Mouse (Mus musculus): ENCODE data around the gene Aox4. TPM values are rescaled to one million over a fixed set of nuclear protein-coding genes. Genes with fewer than 3 reads are reported as not detected.

Aox4 gene
- polyA plus RNA-seq, 1 experiment from 2014 or later, result 0.24 TPM

GRCm38 (mm10) chr1:58275879-58276278 lies 65.7 kb downstream of the Aox4 start:
- no peaks in the 10 kb centered on the region for H3K27me3 ChIP-seq (ENCODE audit: control insufficient read depth, insufficient read depth, low read length)
- H3K4me2 ChIP-seq (ENCODE audit: low read length), result no peak overlapping the region
- H3K27ac ChIP-seq (replicated peaks in 1 of 2; ENCODE audit: control insufficient read depth in 1 of 2, insufficient read depth in 1 of 2, low read depth in 2 of 2, low read length in 2 of 2), result no peak overlapping the region
- H3K36me3 ChIP-seq (ENCODE audit: control insufficient read depth, insufficient read depth, low read length), result no peaks in the 10 kb centered on the region
- WGBS, result 34% methylated on average over 9 of the region's 9 CpGs
- H3K4me1 ChIP-seq (ENCODE audit: control insufficient read depth in 2 of 2, insufficient read depth in 2 of 2, low read length in 2 of 2), result no peaks in the 10 kb centered on the region
- H3K4me3 ChIP-seq (ENCODE audit: control insufficient read depth in 1 of 2, insufficient read depth in 1 of 2, low read depth in 1 of 2, low read length in 2 of 2), result no peak overlapping the region
- no peaks in the 10 kb centered on the region for H3K9me3 ChIP-seq (ENCODE audit: control insufficient read depth, low read length)
- no peak overlapping the region for H3K9ac ChIP-seq (ENCODE audit: low read length)
- ATAC-seq (ENCODE audit: insufficient number of reproducible peaks, insufficient read depth, low FRiP score, low read depth), result no peak

DNA sequence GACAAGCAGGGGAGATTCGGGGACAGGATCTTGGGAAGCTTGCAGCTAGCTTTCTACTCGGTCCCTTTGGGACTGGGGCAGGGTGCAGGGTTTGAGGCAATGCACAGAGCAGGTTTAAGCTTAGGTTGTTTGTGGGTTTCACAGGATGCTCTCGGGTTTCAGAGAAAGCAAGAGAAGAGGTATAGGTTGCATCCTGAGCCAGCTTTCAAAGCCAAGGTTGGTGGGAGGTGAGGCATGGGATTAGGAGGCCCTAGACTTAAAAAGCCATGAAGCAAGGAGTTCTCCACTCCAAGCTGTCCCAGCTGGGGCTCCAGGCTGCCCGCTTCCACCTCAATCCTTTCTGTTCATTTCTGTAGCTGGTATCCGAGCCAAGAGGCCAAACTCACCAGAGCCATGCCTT lies 67.8 kb downstream of the Aox4 start, which contains the start of gene Aox2:
Gene Aox2, plus strand, starts transcription at position 301 of the 400 bp plus-strand sequence.
- H3K36me3 ChIP-seq (ENCODE audit: control insufficient read depth, insufficient read depth, low read length), result no peaks in the 10 kb centered on the region
- no peak within 1 kb of the TSS for H3K27ac ChIP-seq (replicated peaks in 1 of 2; ENCODE audit: control insufficient read depth in 1 of 2, insufficient read depth in 1 of 2, low read depth in 2 of 2, low read length in 2 of 2)
- H3K4me3 ChIP-seq (ENCODE audit: control insufficient read depth in 1 of 2, insufficient read depth in 1 of 2, low read depth in 1 of 2, low read length in 2 of 2), result no peak within 1 kb of the TSS
- H3K4me2 ChIP-seq (ENCODE audit: low read length), result no peak within 1 kb of the TSS
- ATAC-seq (ENCODE audit: insufficient number of reproducible peaks, insufficient read depth, low FRiP score, low read depth), result no peak
- H3K9me3 ChIP-seq (ENCODE audit: control insufficient read depth, low read length), result no peaks in the 10 kb centered on the region
- H3K27me3 ChIP-seq (ENCODE audit: control insufficient read depth, insufficient read depth, low read length), result no peaks in the 10 kb centered on the region
- WGBS, result 78% methylated on average over 5 of the region's 5 CpGs
- H3K4me1 ChIP-seq (ENCODE audit: control insufficient read depth in 2 of 2, insufficient read depth in 2 of 2, low read length in 2 of 2), result no peaks in the 10 kb centered on the region
- no peak within 1 kb of the TSS for H3K9ac ChIP-seq (ENCODE audit: low read length)

- WGBS, result 50% methylated on average over 7 of the region's 7 CpGs
- no peak overlapping the region for H3K9ac ChIP-seq (ENCODE audit: low read length)
- no peaks in the 10 kb centered on the region for H3K9me3 ChIP-seq (ENCODE audit: control insufficient read depth, low read length)
- ATAC-seq (ENCODE audit: insufficient number of reproducible peaks, insufficient read depth, low FRiP score, low read depth), result no peak
- H3K36me3 ChIP-seq (ENCODE audit: control insufficient read depth, insufficient read depth, low read length), result no peaks in the 10 kb centered on the region
- no peak overlapping the region for H3K27ac ChIP-seq (replicated peaks in 1 of 2; ENCODE audit: control insufficient read depth in 1 of 2, insufficient read depth in 1 of 2, low read depth in 2 of 2, low read length in 2 of 2)
- no peaks in the 10 kb centered on the region for H3K4me1 ChIP-seq (ENCODE audit: control insufficient read depth in 2 of 2, insufficient read depth in 2 of 2, low read length in 2 of 2)
- H3K27me3 ChIP-seq (ENCODE audit: control insufficient read depth, insufficient read depth, low read length), result no peaks in the 10 kb centered on the region
- no peak overlapping the region for H3K4me2 ChIP-seq (ENCODE audit: low read length)
- H3K4me3 ChIP-seq (ENCODE audit: control insufficient read depth in 1 of 2, insufficient read depth in 1 of 2, low read depth in 1 of 2, low read length in 2 of 2), result no peak overlapping the region
Measured at GRCm38 (mm10) chr1:58278513-58278912, 68.3 kb downstream of the Aox4 start.

DNA sequence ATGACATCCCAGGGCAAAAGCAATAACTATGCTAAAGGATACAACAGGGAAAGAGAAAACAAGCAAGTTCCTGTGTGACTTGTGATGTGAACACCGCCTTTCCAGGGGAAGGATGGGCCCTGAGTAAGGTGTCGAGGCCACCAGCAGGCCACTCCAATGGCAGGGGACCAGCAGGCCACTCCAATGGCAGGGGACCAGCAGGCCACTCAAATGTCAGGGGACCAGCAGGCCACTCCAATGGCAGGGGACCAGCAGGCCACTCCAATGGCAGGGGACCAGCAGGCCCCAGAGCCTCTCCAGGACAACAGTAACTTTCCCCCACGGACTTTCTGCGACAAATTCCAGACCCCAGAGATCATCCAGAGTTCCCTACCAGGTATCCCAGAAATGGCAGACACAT lies 70.2 kb downstream of the Aox4 start:
- ATAC-seq (ENCODE audit: insufficient number of reproducible peaks, insufficient read depth, low FRiP score, low read depth), result no peak
- no peak overlapping the region for H3K4me2 ChIP-seq (ENCODE audit: low read length)
- H3K36me3 ChIP-seq (ENCODE audit: control insufficient read depth, insufficient read depth, low read length), result no peaks in the 10 kb centered on the region
- no peak overlapping the region for H3K9ac ChIP-seq (ENCODE audit: low read length)
- no peak overlapping the region for H3K4me3 ChIP-seq (ENCODE audit: control insufficient read depth in 1 of 2, insufficient read depth in 1 of 2, low read depth in 1 of 2, low read length in 2 of 2)
- no peaks in the 10 kb centered on the region for H3K27me3 ChIP-seq (ENCODE audit: control insufficient read depth, insufficient read depth, low read length)
- 72% methylated on average over 4 of the region's 4 CpGs for WGBS
- H3K9me3 ChIP-seq (ENCODE audit: control insufficient read depth, low read length), result no peaks in the 10 kb centered on the region
- H3K27ac ChIP-seq (replicated peaks in 1 of 2; ENCODE audit: control insufficient read depth in 1 of 2, insufficient read depth in 1 of 2, low read depth in 2 of 2, low read length in 2 of 2), result no peak overlapping the region
- no peaks in the 10 kb centered on the region for H3K4me1 ChIP-seq (ENCODE audit: control insufficient read depth in 2 of 2, insufficient read depth in 2 of 2, low read length in 2 of 2)

GRCm38 (mm10) chr1:58280939-58281624 lies 70.9 kb downstream of the Aox4 start:
- no peak overlapping the region for H3K27ac ChIP-seq (replicated peaks in 1 of 2; ENCODE audit: control insufficient read depth in 1 of 2, insufficient read depth in 1 of 2, low read depth in 2 of 2, low read length in 2 of 2)
- 78% methylated on average over 13 of the region's 13 CpGs for WGBS
- no peaks in the 10 kb centered on the region for H3K9me3 ChIP-seq (ENCODE audit: control insufficient read depth, low read length)
- H3K36me3 ChIP-seq (ENCODE audit: control insufficient read depth, insufficient read depth, low read length), result no peaks in the 10 kb centered on the region
- no peak overlapping the region for H3K4me3 ChIP-seq (ENCODE audit: control insufficient read depth in 1 of 2, insufficient read depth in 1 of 2, low read depth in 1 of 2, low read length in 2 of 2)
- no peaks in the 10 kb centered on the region for H3K27me3 ChIP-seq (ENCODE audit: control insufficient read depth, insufficient read depth, low read length)
- no peaks in the 10 kb centered on the region for H3K4me1 ChIP-seq (ENCODE audit: control insufficient read depth in 2 of 2, insufficient read depth in 2 of 2, low read length in 2 of 2)
- ATAC-seq (ENCODE audit: insufficient number of reproducible peaks, insufficient read depth, low FRiP score, low read depth), result no peak
- no peak overlapping the region for H3K9ac ChIP-seq (ENCODE audit: low read length)
- H3K4me2 ChIP-seq (ENCODE audit: low read length), result no peak overlapping the region

DNA sequence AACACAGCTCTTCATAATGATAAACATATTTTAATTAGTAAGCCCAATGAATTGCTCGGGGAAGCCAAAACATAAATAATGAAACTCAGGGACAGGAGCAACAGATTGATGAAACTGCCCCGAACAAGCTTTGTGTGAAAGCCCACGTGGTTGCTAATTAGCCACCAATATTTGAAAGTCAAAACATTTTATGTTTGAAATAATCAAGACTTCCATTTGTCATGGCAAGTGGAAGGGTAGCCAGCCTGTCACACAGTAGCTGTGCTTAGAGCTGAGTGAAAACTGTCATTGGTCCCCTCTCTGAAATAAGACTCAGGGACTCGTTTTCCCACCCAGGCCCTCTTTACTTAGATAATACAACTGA lies 71.4 kb downstream of the Aox4 start:
- H3K4me2 ChIP-seq (ENCODE audit: low read length), result no peak overlapping the region
- no peak overlapping the region for H3K4me3 ChIP-seq (ENCODE audit: control insufficient read depth in 1 of 2, insufficient read depth in 1 of 2, low read depth in 1 of 2, low read length in 2 of 2)
- H3K9me3 ChIP-seq (ENCODE audit: control insufficient read depth, low read length), result no peaks in the 10 kb centered on the region
- no peak overlapping the region for H3K9ac ChIP-seq (ENCODE audit: low read length)
- no peak for ATAC-seq (ENCODE audit: insufficient number of reproducible peaks, insufficient read depth, low FRiP score, low read depth)
- no peaks in the 10 kb centered on the region for H3K36me3 ChIP-seq (ENCODE audit: control insufficient read depth, insufficient read depth, low read length)
- H3K27ac ChIP-seq (replicated peaks in 1 of 2; ENCODE audit: control insufficient read depth in 1 of 2, insufficient read depth in 1 of 2, low read depth in 2 of 2, low read length in 2 of 2), result no peak overlapping the region
- 69% methylated on average over 4 of the region's 4 CpGs for WGBS
- H3K4me1 ChIP-seq (ENCODE audit: control insufficient read depth in 2 of 2, insufficient read depth in 2 of 2, low read length in 2 of 2), result no peaks in the 10 kb centered on the region
- H3K27me3 ChIP-seq (ENCODE audit: control insufficient read depth, insufficient read depth, low read length), result no peaks in the 10 kb centered on the region

DNA sequence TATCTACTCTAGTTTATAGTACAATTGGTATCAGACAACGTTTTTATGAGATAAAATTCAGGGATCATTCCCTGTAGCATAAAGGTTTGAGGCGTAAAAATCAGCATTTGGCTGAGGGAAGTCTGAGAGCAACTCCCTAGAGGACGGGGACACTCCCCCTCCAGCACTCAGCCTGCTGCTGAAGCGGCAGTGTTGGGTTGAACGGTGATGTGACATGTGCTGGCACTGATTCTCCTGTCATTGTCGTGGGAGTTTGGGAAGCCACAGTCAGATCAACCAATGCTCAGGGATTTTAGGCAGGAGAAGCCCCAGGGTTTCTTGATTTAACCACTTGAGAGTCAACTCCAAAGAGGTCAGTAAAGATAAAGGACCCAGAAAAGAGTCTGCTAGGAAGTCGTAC lies 74.3 kb downstream of the Aox4 start:
- ATAC-seq (ENCODE audit: insufficient number of reproducible peaks, insufficient read depth, low FRiP score, low read depth), result no peak

GRCm38 (mm10) chr1:58288091-58288490 lies 77.9 kb downstream of the Aox4 start:
- Histone ChIP-seq H3K27me3 (ENCODE audit: control insufficient read depth, insufficient read depth, low read length) (no peaks in the 10 kb centered on the region), H3K36me3 (ENCODE audit: control insufficient read depth, insufficient read depth, low read length) (no peaks in the 10 kb centered on the region), H3K4me1 (ENCODE audit: control insufficient read depth in 2 of 2, insufficient read depth in 2 of 2, low read length in 2 of 2) (peaks cover 5 to 7% of the 10 kb centered on the region in 2 experiments; a peak in 3 of 4 replicates), H3K27ac (replicated peaks in 1 of 2; ENCODE audit: control insufficient read depth in 1 of 2, insufficient read depth in 1 of 2, low read depth in 2 of 2, low read length in 2 of 2) (no peak overlapping the region), H3K9me3 (ENCODE audit: control insufficient read depth, low read length) (no peaks in the 10 kb centered on the region), H3K4me3 (ENCODE audit: control insufficient read depth in 1 of 2, insufficient read depth in 1 of 2, low read depth in 1 of 2, low read length in 2 of 2) (no peak overlapping the region), H3K4me2 (ENCODE audit: low read length) (no peak overlapping the region), H3K9ac (ENCODE audit: low read length) (no peak overlapping the region)
- WGBS, result 77% methylated on average over 3 of the region's 3 CpGs
- ATAC-seq (ENCODE audit: insufficient number of reproducible peaks, insufficient read depth, low FRiP score, low read depth), result no peak

More for the DNA sequence above, 74.3 kb downstream of the Aox4 start:
- H3K4me2 ChIP-seq (ENCODE audit: low read length), result no peak overlapping the region
- no peak overlapping the region for H3K27ac ChIP-seq (replicated peaks in 1 of 2; ENCODE audit: control insufficient read depth in 1 of 2, insufficient read depth in 1 of 2, low read depth in 2 of 2, low read length in 2 of 2)
- 29% methylated on average over 7 of the region's 7 CpGs for WGBS
- H3K9me3 ChIP-seq (ENCODE audit: control insufficient read depth, low read length), result no peaks in the 10 kb centered on the region
- H3K4me3 ChIP-seq (ENCODE audit: control insufficient read depth in 1 of 2, insufficient read depth in 1 of 2, low read depth in 1 of 2, low read length in 2 of 2), result no peak overlapping the region
- no peak overlapping the region for H3K9ac ChIP-seq (ENCODE audit: low read length)
- no peaks in the 10 kb centered on the region for H3K27me3 ChIP-seq (ENCODE audit: control insufficient read depth, insufficient read depth, low read length)
- no peaks in the 10 kb centered on the region for H3K36me3 ChIP-seq (ENCODE audit: control insufficient read depth, insufficient read depth, low read length)
- H3K4me1 ChIP-seq (ENCODE audit: control insufficient read depth in 2 of 2, insufficient read depth in 2 of 2, low read length in 2 of 2), result no peaks in the 10 kb centered on the region
